Mouse (Mus musculus): ENCODE results near the gene Dixdc1. TPM values are rescaled to one million over a fixed set of nuclear protein-coding genes. Genes with fewer than 3 reads are reported as not detected.
A peak's percentile ranks its signal among the peaks of the same experiment; 100 is the strongest.

Dixdc1 gene
- polyA plus RNA-seq, 1 experiment from 2014 or later, result 25.2 TPM

DNA sequence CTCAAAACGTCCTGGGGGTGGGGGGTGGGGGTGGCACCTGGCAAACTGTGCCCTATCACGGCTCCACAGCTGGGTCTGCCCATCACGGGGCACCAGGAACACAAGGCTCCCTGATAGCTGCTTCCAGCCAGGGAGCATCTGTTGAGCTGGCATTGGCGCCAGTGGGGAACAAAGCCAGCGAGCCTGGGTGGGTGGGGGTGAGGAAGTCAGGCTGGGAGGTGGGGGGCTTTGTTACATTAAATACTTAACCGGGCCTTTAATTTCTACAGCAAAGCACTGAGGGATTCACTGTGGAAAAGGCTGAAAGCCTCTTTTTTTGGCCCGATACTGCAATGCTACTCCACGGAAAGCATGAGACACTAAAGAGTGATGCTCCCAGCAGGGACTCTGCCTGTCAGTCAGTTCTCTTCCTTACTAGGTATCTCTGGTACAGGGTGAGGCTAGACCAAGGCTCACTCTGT is 16.8 kb downstream of the Dixdc1 start:
- Histone ChIP-seq H3K36me3 (ENCODE audit: control insufficient read depth, insufficient read depth, low read length) (no peaks in the 10 kb centered on the region), H3K4me2 (replicated peaks; ENCODE audit: low read depth, low read length) (no peak overlapping the region), H3K27ac (ENCODE audit: low read depth, low read length) (no peak overlapping the region), H3K9ac (ENCODE audit: low read depth, low read length) (no peak overlapping the region), H3K9me3 (ENCODE audit: control insufficient read depth, low read length) (no peaks in the 10 kb centered on the region), H3K4me3 (ENCODE audit: low read depth, low read length) (no peak overlapping the region), H3K27me3 (ENCODE audit: control insufficient read depth, insufficient read depth, low read length) (no peaks in the 10 kb centered on the region), H3K4me1 (replicated peaks; ENCODE audit: control insufficient read depth, insufficient read depth, low read length) (no peaks in the 10 kb centered on the region)
- 40% methylated on average over 8 of the region's 8 CpGs for WGBS
- ATAC-seq (ENCODE audit: low FRiP score) (no peak), DNase-seq (ENCODE audit: low spot score) (no peak)

GRCm38 (mm10) chr9:50721061-50721460 is 18.3 kb downstream of the Dixdc1 start:
- Histone ChIP-seq H3K9me3 (ENCODE audit: control insufficient read depth, low read length) (no peaks in the 10 kb centered on the region), H3K27ac (ENCODE audit: low read depth, low read length) (no peak overlapping the region), H3K27me3 (ENCODE audit: control insufficient read depth, insufficient read depth, low read length) (no peaks in the 10 kb centered on the region), H3K4me3 (ENCODE audit: low read depth, low read length) (no peak overlapping the region), H3K9ac (ENCODE audit: low read depth, low read length) (no peak overlapping the region), H3K4me1 (replicated peaks; ENCODE audit: control insufficient read depth, insufficient read depth, low read length) (no peaks in the 10 kb centered on the region), H3K4me2 (replicated peaks; ENCODE audit: low read depth, low read length) (no peak overlapping the region), H3K36me3 (ENCODE audit: control insufficient read depth, insufficient read depth, low read length) (no peaks in the 10 kb centered on the region)
- no peak for ATAC-seq (ENCODE audit: low FRiP score)
- 43% methylated on average over 12 of the region's 12 CpGs for WGBS
- DNase-seq (ENCODE audit: low spot score), result no peak

- Histone ChIP-seq H3K9ac (ENCODE audit: low read depth, low read length) (no peak overlapping the region), H3K4me1 (replicated peaks; ENCODE audit: control insufficient read depth, insufficient read depth, low read length) (no peaks in the 10 kb centered on the region), H3K27ac (ENCODE audit: low read depth, low read length) (no peak overlapping the region), H3K36me3 (ENCODE audit: control insufficient read depth, insufficient read depth, low read length) (no peaks in the 10 kb centered on the region), H3K27me3 (ENCODE audit: control insufficient read depth, insufficient read depth, low read length) (no peaks in the 10 kb centered on the region), H3K4me2 (replicated peaks; ENCODE audit: low read depth, low read length) (no peak overlapping the region), H3K4me3 (ENCODE audit: low read depth, low read length) (no peak overlapping the region), H3K9me3 (ENCODE audit: control insufficient read depth, low read length) (no peaks in the 10 kb centered on the region)
- ATAC-seq (ENCODE audit: low FRiP score), result no peak
- WGBS, result 83% methylated on average over 4 of the region's 4 CpGs
- no peak for DNase-seq (ENCODE audit: low spot score)
Measured at GRCm38 (mm10) chr9:50718878-50719277, 20.4 kb downstream of the Dixdc1 start.

DNA sequence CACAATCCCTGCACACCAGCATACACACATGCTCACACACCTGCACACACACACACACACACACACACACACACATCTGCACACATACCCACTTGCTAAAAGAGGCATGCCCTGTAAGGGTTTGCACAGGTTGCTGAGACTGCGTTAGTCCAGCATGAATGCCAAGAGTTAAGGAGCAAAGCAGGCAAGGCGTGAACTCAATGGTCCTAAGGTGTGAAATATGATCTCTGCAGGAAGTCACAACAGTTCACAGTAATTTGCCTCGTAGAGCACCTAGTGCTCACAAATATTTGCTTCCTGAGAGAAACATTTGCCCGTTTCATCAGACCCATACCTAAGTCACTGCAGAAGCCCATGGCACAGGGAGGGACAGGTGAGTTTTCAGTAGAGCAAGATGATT is 25.1 kb downstream of the Dixdc1 start:
- Histone ChIP-seq H3K9ac (ENCODE audit: low read depth, low read length) (no peak overlapping the region), H3K4me1 (replicated peaks; ENCODE audit: control insufficient read depth, insufficient read depth, low read length) (no peaks in the 10 kb centered on the region), H3K4me3 (ENCODE audit: low read depth, low read length) (no peak overlapping the region), H3K27me3 (ENCODE audit: control insufficient read depth, insufficient read depth, low read length) (no peaks in the 10 kb centered on the region), H3K36me3 (ENCODE audit: control insufficient read depth, insufficient read depth, low read length) (no peaks in the 10 kb centered on the region), H3K27ac (ENCODE audit: low read depth, low read length) (no peak overlapping the region), H3K4me2 (replicated peaks; ENCODE audit: low read depth, low read length) (no peak overlapping the region), H3K9me3 (ENCODE audit: control insufficient read depth, low read length) (no peaks in the 10 kb centered on the region)
- ATAC-seq (ENCODE audit: low FRiP score), result no peak
- DNase-seq (ENCODE audit: low spot score), result no peak
- WGBS, result 60% methylated on average over 4 of the region's 4 CpGs

DNA sequence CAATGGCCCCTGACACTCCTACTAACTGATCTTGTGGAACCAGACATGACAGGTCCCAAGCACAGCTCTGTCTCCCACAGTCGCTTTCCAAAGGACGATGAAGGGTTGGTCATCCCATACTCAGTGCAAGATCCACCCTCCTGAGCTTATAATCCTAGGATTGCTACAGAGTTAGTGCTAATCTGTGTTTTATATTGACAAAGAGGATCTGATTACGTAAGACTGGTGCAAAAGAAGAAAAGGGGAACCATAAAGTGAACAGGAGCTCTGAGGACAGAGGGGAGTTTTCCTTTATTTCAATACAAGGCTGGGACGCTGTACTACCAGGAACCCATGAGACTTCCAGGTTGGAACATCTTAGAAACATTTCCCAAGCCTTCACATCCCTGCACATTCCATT is 28.0 kb downstream of the Dixdc1 start:
- Histone ChIP-seq H3K4me3 (ENCODE audit: low read depth, low read length) (no peak overlapping the region), H3K27me3 (ENCODE audit: control insufficient read depth, insufficient read depth, low read length) (no peaks in the 10 kb centered on the region), H3K27ac (ENCODE audit: low read depth, low read length) (no peak overlapping the region), H3K9ac (ENCODE audit: low read depth, low read length) (no peak overlapping the region), H3K4me1 (replicated peaks; ENCODE audit: control insufficient read depth, insufficient read depth, low read length) (no peaks in the 10 kb centered on the region), H3K4me2 (replicated peaks; ENCODE audit: low read depth, low read length) (no peak overlapping the region), H3K9me3 (ENCODE audit: control insufficient read depth, low read length) (no peaks in the 10 kb centered on the region), H3K36me3 (ENCODE audit: control insufficient read depth, insufficient read depth, low read length) (no peaks in the 10 kb centered on the region)
- WGBS, result 89% methylated on average over 4 of the region's 4 CpGs
- ATAC-seq (ENCODE audit: low FRiP score), result no peak
- no peak for DNase-seq (ENCODE audit: low spot score)

DNA sequence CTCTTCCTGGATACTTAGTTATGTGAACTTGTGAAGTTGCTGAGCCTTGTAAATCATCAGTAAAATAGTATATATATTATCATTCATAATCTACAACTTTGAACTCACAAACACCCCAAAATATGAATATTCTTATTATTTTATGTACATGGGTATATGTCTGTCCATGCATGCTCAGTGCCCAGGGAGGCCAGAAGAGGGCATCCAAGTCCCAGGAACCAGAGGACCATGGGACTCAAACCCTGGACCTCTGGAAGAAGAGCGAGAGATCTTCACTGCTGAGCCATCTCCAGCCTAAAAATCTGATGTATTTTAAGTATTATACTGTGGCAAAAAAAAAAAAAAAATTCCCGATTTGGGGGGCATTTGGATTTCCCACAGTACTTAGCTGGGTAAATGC is 30.2 kb downstream of the Dixdc1 start:
- 31% methylated on average over 2 of the region's 2 CpGs for WGBS
- DNase-seq (ENCODE audit: low spot score), result peak; percentile 58

GRCm38 (mm10) chr9:50704907-50705306 is 34.4 kb downstream of the Dixdc1 start:
- DNase-seq (ENCODE audit: low spot score), result no peak
- Histone ChIP-seq H3K4me2 (replicated peaks; ENCODE audit: low read depth, low read length) (no peak overlapping the region), H3K27me3 (ENCODE audit: control insufficient read depth, insufficient read depth, low read length) (peaks cover 6% of the 10 kb centered on the region; the same call in 1 of the 2 replicates), H3K9ac (ENCODE audit: low read depth, low read length) (no peak overlapping the region), H3K36me3 (ENCODE audit: control insufficient read depth, insufficient read depth, low read length) (no peaks in the 10 kb centered on the region), H3K4me3 (ENCODE audit: low read depth, low read length) (no peak overlapping the region), H3K9me3 (ENCODE audit: control insufficient read depth, low read length) (no peaks in the 10 kb centered on the region), H3K4me1 (replicated peaks; ENCODE audit: control insufficient read depth, insufficient read depth, low read length) (no peaks in the 10 kb centered on the region), H3K27ac (ENCODE audit: low read depth, low read length) (no peak overlapping the region)
- ATAC-seq (ENCODE audit: low FRiP score), result no peak
- 39% methylated on average over 6 of the region's 6 CpGs for WGBS

More for the DNA sequence above, 30.2 kb downstream of the Dixdc1 start:
- Histone ChIP-seq H3K27ac (ENCODE audit: low read depth, low read length) (no peak overlapping the region), H3K4me1 (replicated peaks; ENCODE audit: control insufficient read depth, insufficient read depth, low read length) (no peaks in the 10 kb centered on the region), H3K9ac (ENCODE audit: low read depth, low read length) (no peak overlapping the region), H3K4me3 (ENCODE audit: low read depth, low read length) (no peak overlapping the region), H3K27me3 (ENCODE audit: control insufficient read depth, insufficient read depth, low read length) (no peaks in the 10 kb centered on the region), H3K4me2 (replicated peaks; ENCODE audit: low read depth, low read length) (no peak overlapping the region), H3K9me3 (ENCODE audit: control insufficient read depth, low read length) (no peaks in the 10 kb centered on the region), H3K36me3 (ENCODE audit: control insufficient read depth, insufficient read depth, low read length) (no peaks in the 10 kb centered on the region)
- no peak for ATAC-seq (ENCODE audit: low FRiP score)

GRCm38 (mm10) chr9:50700921-50701691 is 38.2 kb downstream of the Dixdc1 start:
- H3K27me3 ChIP-seq (ENCODE audit: control insufficient read depth, insufficient read depth, low read length), result peaks cover 10% of the 10 kb centered on the region
- DNase-seq (ENCODE audit: low spot score) (no peak), ATAC-seq (ENCODE audit: low FRiP score) (no peak)
- H3K4me1 ChIP-seq (replicated peaks; ENCODE audit: control insufficient read depth, insufficient read depth, low read length), result 0 out of 2 replicates have a peak, but pooled peaks cover 4% of the 10 kb centered on the region
- H3K4me3 ChIP-seq (ENCODE audit: low read depth, low read length), result no peak overlapping the region
- H3K4me2 ChIP-seq (replicated peaks; ENCODE audit: low read depth, low read length), result no peak overlapping the region
- no peaks in the 10 kb centered on the region for H3K9me3 ChIP-seq (ENCODE audit: control insufficient read depth, low read length)
- H3K36me3 ChIP-seq (ENCODE audit: control insufficient read depth, insufficient read depth, low read length), result no peaks in the 10 kb centered on the region
- no peak overlapping the region for H3K27ac ChIP-seq (ENCODE audit: low read depth, low read length)
- WGBS, result 67% methylated on average over 11 of the region's 11 CpGs
- no peak overlapping the region for H3K9ac ChIP-seq (ENCODE audit: low read depth, low read length)
